Mouse (Mus musculus): ENCODE measurements around the gene D5Ertd579e. TPM values are rescaled to one million over a fixed set of nuclear protein-coding genes. Genes with fewer than 3 reads are reported as not detected.

D5Ertd579e gene
- polyA plus RNA-seq, 1 experiment from 2014 or later: 31.3 TPM

GRCm38 (mm10) chr5:36608939-36609499 is 86.8 kb downstream of the D5Ertd579e start:
- no peaks in the 10 kb centered on the region for H3K27me3 ChIP-seq (ENCODE audit: poor library complexity, severe bottlenecking)
- no peaks in the 10 kb centered on the region for H3K9me3 ChIP-seq
- no peak overlapping the region for H3K4me3 ChIP-seq
- H3K27ac ChIP-seq: no peak overlapping the region
- 92% methylated on average over 2 of the region's 2 CpGs for WGBS
- H3K4me1 ChIP-seq: no peaks in the 10 kb centered on the region
- peaks cover 95% of the 10 kb centered on the region for H3K36me3 ChIP-seq (replicated peaks)
- DNase-seq (ENCODE audit: extremely low spot score, low spot score): no peak

DNA sequence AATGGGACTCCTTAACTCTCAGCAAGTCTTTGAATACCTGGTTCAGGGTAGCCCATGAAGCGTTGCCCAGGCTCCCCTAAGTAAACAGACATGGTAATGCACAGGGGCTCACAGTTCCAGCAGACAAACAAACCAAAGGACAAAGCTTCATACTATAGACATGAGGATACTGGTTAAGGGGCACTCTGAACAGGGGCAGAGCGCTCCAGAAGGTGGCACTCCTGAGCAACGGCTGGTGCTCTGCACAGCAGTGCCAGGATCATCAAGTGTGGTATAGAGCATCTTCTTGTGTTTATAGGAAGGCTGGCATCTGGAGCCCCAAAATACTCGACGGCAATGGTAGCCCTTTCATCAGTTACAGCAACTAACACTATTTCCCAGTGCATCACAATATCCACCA is 92.8 kb downstream of the D5Ertd579e start:
- H3K4me3 ChIP-seq: no peak overlapping the region
- peaks cover 94% of the 10 kb centered on the region for H3K36me3 ChIP-seq (replicated peaks)
- DNase-seq (ENCODE audit: extremely low spot score, low spot score): no peak
- WGBS: 85% methylated on average over 5 of the region's 5 CpGs
- H3K27ac ChIP-seq: no peak overlapping the region
- H3K4me1 ChIP-seq: no peaks in the 10 kb centered on the region
- no peaks in the 10 kb centered on the region for H3K9me3 ChIP-seq
- no peaks in the 10 kb centered on the region for H3K27me3 ChIP-seq (ENCODE audit: poor library complexity, severe bottlenecking)

DNA sequence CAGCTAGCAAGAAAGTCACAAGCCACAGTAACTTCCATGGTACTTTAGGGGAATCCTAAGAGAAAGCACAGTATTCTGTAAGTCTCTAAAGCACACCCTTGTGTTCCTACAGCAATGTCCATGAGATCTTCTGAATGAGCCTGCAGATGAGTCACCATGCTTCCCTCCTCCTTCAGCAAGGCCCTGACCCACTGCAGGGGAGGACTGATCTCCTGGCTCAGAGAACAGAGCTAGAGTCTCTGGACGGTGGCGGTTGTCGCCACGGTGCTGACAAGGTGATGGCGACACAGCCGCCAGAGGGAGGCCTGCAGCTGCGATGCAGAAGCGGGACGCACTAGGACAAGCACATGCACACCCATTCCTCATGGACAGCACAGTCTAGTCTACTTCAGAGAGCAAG is 93.8 kb downstream of the D5Ertd579e start:
- Histone ChIP-seq H3K9me3 (no peaks in the 10 kb centered on the region), H3K36me3 (replicated peaks) (peaks cover 84% of the 10 kb centered on the region), H3K4me1 (no peaks in the 10 kb centered on the region), H3K27me3 (ENCODE audit: poor library complexity, severe bottlenecking) (no peaks in the 10 kb centered on the region), H3K4me3 (no peak overlapping the region), H3K27ac (no peak overlapping the region)
- no peak for DNase-seq (ENCODE audit: extremely low spot score, low spot score)
- WGBS: 96% methylated on average over 9 of the region's 9 CpGs

DNA sequence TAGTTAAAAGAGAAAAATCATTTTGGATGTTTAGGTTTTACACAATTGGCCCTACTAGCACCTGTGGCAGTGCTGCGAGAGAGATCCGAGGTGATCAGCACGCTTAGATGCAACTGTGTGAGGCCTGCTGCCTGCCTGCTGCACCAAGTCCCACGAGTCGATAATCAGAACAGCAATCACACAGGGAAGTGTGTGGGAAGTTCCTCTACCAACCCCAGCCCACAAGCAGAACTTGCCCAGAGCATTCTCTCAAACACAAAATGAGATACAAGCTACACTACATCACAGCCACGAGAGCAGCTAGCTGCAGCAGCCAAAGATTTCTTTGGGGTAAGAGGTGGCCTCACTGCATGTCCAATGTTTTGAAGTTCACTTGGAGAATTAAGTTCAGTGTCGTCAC is 94.3 kb downstream of the D5Ertd579e start:
- WGBS: 95% methylated on average over 7 of the region's 7 CpGs
- DNase-seq (ENCODE audit: extremely low spot score, low spot score): no peak
- no peak overlapping the region for H3K4me3 ChIP-seq
- no peak overlapping the region for H3K27ac ChIP-seq
- no peaks in the 10 kb centered on the region for H3K27me3 ChIP-seq (ENCODE audit: poor library complexity, severe bottlenecking)
- H3K4me1 ChIP-seq: 0 out of 2 replicates have a peak, but pooled peaks cover 2% of the 10 kb centered on the region
- no peaks in the 10 kb centered on the region for H3K9me3 ChIP-seq
- peaks cover 78% of the 10 kb centered on the region for H3K36me3 ChIP-seq (replicated peaks)

- Histone ChIP-seq H3K27me3 (ENCODE audit: poor library complexity, severe bottlenecking) (no peaks in the 10 kb centered on the region), H3K27ac (no peak overlapping the region), H3K36me3 (replicated peaks) (peaks cover 52% of the 10 kb centered on the region), H3K4me3 (no peak overlapping the region), H3K9me3 (no peaks in the 10 kb centered on the region), H3K4me1 (0 out of 2 replicates have a peak, but pooled peaks cover 3% of the 10 kb centered on the region)
- 94% methylated on average over 1 of the region's 1 CpGs for WGBS
- DNase-seq (ENCODE audit: extremely low spot score, low spot score): no peak
These were observed 96.9 kb downstream of the D5Ertd579e start for GRCm38 (mm10) chr5:36598883-36599282.

GRCm38 (mm10) chr5:36597653-36598052 is 98.2 kb downstream of the D5Ertd579e start:
- WGBS: 28% methylated on average over 4 of the region's 4 CpGs
- Histone ChIP-seq H3K4me1 (0 out of 2 replicates have a peak, but pooled peaks cover 3% of the 10 kb centered on the region), H3K27ac (no peak overlapping the region), H3K27me3 (ENCODE audit: poor library complexity, severe bottlenecking) (no peaks in the 10 kb centered on the region), H3K9me3 (no peaks in the 10 kb centered on the region), H3K36me3 (replicated peaks) (peaks cover 40% of the 10 kb centered on the region), H3K4me3 (no peak overlapping the region)
- DNase-seq (ENCODE audit: extremely low spot score, low spot score): no peak

GRCm38 (mm10) chr5:36596225-36596624 is 99.6 kb downstream of the D5Ertd579e start:
- Histone ChIP-seq H3K9me3 (no peaks in the 10 kb centered on the region), H3K27ac (no peak overlapping the region), H3K4me1 (0 out of 2 replicates have a peak, but pooled peaks cover 3% of the 10 kb centered on the region), H3K4me3 (no peak overlapping the region), H3K27me3 (ENCODE audit: poor library complexity, severe bottlenecking) (no peaks in the 10 kb centered on the region), H3K36me3 (replicated peaks) (peaks cover 26% of the 10 kb centered on the region)
- no peak for DNase-seq (ENCODE audit: extremely low spot score, low spot score)
- 80% methylated on average over 5 of the region's 5 CpGs for WGBS

DNA sequence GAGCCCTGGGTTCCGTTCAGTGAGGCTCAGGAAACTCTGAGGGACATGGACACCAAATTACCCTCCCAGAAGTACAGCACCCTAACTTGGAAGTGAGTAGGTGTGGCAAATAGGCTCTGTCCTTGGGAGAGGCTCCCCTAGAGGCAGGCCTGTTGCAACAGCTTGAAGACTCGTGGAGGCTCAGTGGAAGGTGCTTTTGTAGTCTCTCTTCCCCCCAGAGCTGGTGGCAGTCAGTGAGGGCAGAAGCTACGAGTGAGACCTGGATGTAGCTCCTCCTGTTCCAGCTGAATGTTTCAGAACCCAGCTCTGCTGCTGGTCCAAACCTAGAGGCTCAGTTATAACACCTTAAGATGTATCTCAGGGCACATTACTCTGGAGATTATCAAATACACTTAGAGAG is 100.7 kb downstream of the D5Ertd579e start:
- Histone ChIP-seq H3K4me3 (no peak overlapping the region), H3K27me3 (ENCODE audit: poor library complexity, severe bottlenecking) (no peaks in the 10 kb centered on the region)
- WGBS: 41% methylated on average over 3 of the region's 3 CpGs

DNA sequence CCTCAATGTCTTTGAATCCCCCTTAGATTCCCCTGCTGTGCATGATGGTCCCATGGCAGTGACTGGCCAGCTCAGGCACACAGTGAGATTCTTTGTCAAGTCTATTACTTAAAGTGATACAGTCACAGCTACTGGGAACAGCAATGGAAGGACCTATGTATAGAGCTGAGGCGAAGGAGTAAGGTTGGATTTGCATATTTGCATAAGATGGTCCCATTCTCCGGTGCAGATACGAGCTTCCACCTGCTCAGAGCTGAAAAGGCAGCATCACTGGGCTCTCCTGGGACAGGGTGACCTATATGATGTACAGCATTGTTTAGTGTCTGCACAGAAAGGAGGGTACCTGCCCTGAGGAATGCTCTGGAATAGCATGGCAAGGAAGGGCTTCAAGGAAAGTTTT is 101.5 kb downstream of the D5Ertd579e start:
- Histone ChIP-seq H3K9me3 (no peaks in the 10 kb centered on the region), H3K4me3 (no peak overlapping the region), H3K36me3 (replicated peaks) (peaks cover 7% of the 10 kb centered on the region), H3K27me3 (ENCODE audit: poor library complexity, severe bottlenecking) (no peaks in the 10 kb centered on the region), H3K4me1 (0 out of 2 replicates have a peak, but pooled peaks cover 3% of the 10 kb centered on the region), H3K27ac (no peak overlapping the region)
- DNase-seq (ENCODE audit: extremely low spot score, low spot score): no peak
- 79% methylated on average over 3 of the region's 3 CpGs for WGBS

More for the DNA sequence above, 100.7 kb downstream of the D5Ertd579e start:
- Histone ChIP-seq H3K4me1 (0 out of 2 replicates have a peak, but pooled peaks cover 3% of the 10 kb centered on the region), H3K27ac (no peak overlapping the region), H3K36me3 (replicated peaks) (peaks cover 15% of the 10 kb centered on the region), H3K9me3 (no peaks in the 10 kb centered on the region)
- DNase-seq (ENCODE audit: extremely low spot score, low spot score): no peak

DNA sequence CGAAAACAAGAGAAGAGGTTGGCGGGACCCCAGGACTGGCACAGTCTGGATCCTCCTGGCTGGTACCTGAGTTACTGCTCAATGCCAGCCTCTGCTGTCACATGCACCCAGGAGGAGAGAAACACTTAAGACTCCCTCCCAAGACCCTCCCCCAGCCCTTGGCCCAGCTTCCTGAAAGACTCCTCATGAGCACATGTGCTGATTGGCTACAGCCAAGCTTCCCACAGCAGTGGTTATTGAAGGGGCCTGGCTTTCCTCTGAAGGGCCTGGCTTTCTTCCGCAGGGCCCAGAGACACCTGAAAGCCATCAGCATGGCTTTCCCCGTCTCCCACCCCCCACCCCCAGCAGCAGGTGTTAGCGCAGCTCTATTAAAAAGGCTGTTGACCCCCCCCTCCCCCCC is 102.6 kb downstream of the D5Ertd579e start, which contains the start of gene Tbc1d14:
TSS of gene Tbc1d14 (minus strand) at position 101 of the 400 bp plus-strand sequence.
- Histone ChIP-seq H3K27ac (no peak within 1 kb of the TSS), H3K4me1 (0 out of 2 replicates have a peak, but pooled peaks cover 3% of the 10 kb centered on the region), H3K27me3 (ENCODE audit: poor library complexity, severe bottlenecking) (no peaks in the 10 kb centered on the region), H3K36me3 (replicated peaks) (no peaks in the 10 kb centered on the region), H3K9me3 (no peaks in the 10 kb centered on the region), H3K4me3 (no peak within 1 kb of the TSS)
- no peak for DNase-seq (ENCODE audit: extremely low spot score, low spot score)
- 89% methylated on average over 5 of the region's 5 CpGs for WGBS

GRCm38 (mm10) chr5:36590499-36590920 is 105.3 kb downstream of the D5Ertd579e start:
- Histone ChIP-seq H3K9me3 (no peaks in the 10 kb centered on the region), H3K27me3 (ENCODE audit: poor library complexity, severe bottlenecking) (no peaks in the 10 kb centered on the region), H3K27ac (no peak overlapping the region), H3K4me1 (0 out of 2 replicates have a peak, but pooled peaks cover 3% of the 10 kb centered on the region), H3K4me3 (no peak overlapping the region), H3K36me3 (replicated peaks) (no peaks in the 10 kb centered on the region)
- no peak for DNase-seq (ENCODE audit: extremely low spot score, low spot score)
- WGBS: 73% methylated on average over 5 of the region's 5 CpGs

DNA sequence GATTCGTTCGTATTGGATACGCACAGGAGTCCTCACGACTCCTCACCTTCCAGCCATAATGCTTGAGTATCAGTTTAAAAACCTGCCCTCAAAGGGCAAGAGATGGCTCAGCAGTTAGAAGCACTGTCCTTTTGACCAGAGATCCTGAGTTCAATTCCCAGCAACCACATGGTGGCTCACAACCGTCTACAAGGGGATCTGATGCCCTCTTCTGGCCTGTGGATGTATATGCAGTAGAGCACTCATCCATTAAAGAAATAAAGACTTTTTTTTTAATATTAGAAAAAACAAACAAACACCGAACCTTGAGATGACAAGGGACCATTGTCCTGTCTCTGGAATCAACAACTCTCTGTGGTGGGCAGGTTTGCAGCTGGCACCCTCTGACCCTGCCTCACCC is 111.5 kb downstream of the D5Ertd579e start:
- DNase-seq (ENCODE audit: extremely low spot score, low spot score): no peak
- Histone ChIP-seq H3K27me3 (ENCODE audit: poor library complexity, severe bottlenecking) (peaks cover 6% of the 10 kb centered on the region), H3K4me1 (peaks cover 31% of the 10 kb centered on the region), H3K4me3 (no peak overlapping the region), H3K36me3 (replicated peaks) (no peaks in the 10 kb centered on the region), H3K9me3 (no peaks in the 10 kb centered on the region), H3K27ac (no peak overlapping the region)
- 67% methylated on average over 6 of the region's 6 CpGs for WGBS

GRCm38 (mm10) chr5:36581924-36582642 is 113.7 kb downstream of the D5Ertd579e start:
- Histone ChIP-seq H3K4me3 (peak overlapping the region; percentile 78), H3K27me3 (ENCODE audit: poor library complexity, severe bottlenecking) (peaks cover 6% of the 10 kb centered on the region), H3K36me3 (replicated peaks) (no peaks in the 10 kb centered on the region), H3K4me1 (peaks cover 28% of the 10 kb centered on the region), H3K9me3 (no peaks in the 10 kb centered on the region), H3K27ac (peak overlapping the region; percentile 93)
- under 1% methylated on average over 54 of the region's 54 CpGs for WGBS
- DNase-seq (ENCODE audit: extremely low spot score, low spot score): peak; percentile 99
